Mouse (Mus musculus): Measurements from ENCODE around the gene Nutm1.

Gene Nutm1

GRCm38 (mm10) chr2:112261748-112262653, 2.9 kb upstream of the Nutm1 start, which contains the start of gene Nop10:
Nop10 (plus strand) TSS chr2:112261926.
- peak; percentile 84 to 87 for DNase-seq (ENCODE audit: low spot score in 2 of 2)

- no peak for DNase-seq (ENCODE audit: low spot score in 2 of 2)
Measured at GRCm38 (mm10) chr2:112254675-112255515, 4.2 kb downstream of the Nutm1 start.

GRCm38 (mm10) chr2:112249780-112250453, 9.2 kb downstream of the Nutm1 start:
- DNase-seq (ENCODE audit: low spot score in 2 of 2), result peak in 1 of 2 experiments; percentile 35

- no peak for DNase-seq (ENCODE audit: low spot score in 2 of 2)
Measured at GRCm38 (mm10) chr2:112247323-112247722, 11.8 kb downstream of the Nutm1 start.

- no peak for DNase-seq (ENCODE audit: low spot score in 2 of 2)
Measured at GRCm38 (mm10) chr2:112246193-112246592, 12.9 kb downstream of the Nutm1 start.

GRCm38 (mm10) chr2:112245307-112245706, 13.8 kb downstream of the Nutm1 start:
- no peak for DNase-seq (ENCODE audit: low spot score in 2 of 2)

- DNase-seq (ENCODE audit: low spot score in 2 of 2), result no peak
Measured at GRCm38 (mm10) chr2:112241787-112242186, 17.3 kb downstream of the Nutm1 start.

GRCm38 (mm10) chr2:112239935-112240721, 19.0 kb downstream of the Nutm1 start:
- DNase-seq (ENCODE audit: low spot score in 2 of 2), result no peak

GRCm38 (mm10) chr2:112239212-112239934, 19.7 kb downstream of the Nutm1 start, which contains the start of gene Lpcat4:
Lpcat4 (plus strand) TSS chr2:112239468.
- DNase-seq (ENCODE audit: low spot score in 2 of 2), result peak; percentile 87 to 88

GRCm38 (mm10) chr2:112238006-112238405, 21.1 kb downstream of the Nutm1 start:
- no peak for DNase-seq (ENCODE audit: low spot score in 2 of 2)

GRCm38 (mm10) chr2:112236620-112237019, 22.5 kb downstream of the Nutm1 start:
- no peak for DNase-seq (ENCODE audit: low spot score in 2 of 2)

GRCm38 (mm10) chr2:112232623-112233022, 26.5 kb downstream of the Nutm1 start:
- no peak for DNase-seq (ENCODE audit: low spot score in 2 of 2)

GRCm38 (mm10) chr2:112224356-112224755, 34.7 kb downstream of the Nutm1 start:
- peak; percentile 40 to 61 for DNase-seq (ENCODE audit: low spot score in 2 of 2)

GRCm38 (mm10) chr2:112222607-112223006, 36.5 kb downstream of the Nutm1 start:
- no peak for DNase-seq (ENCODE audit: low spot score in 2 of 2)

- DNase-seq (ENCODE audit: low spot score in 2 of 2), result no peak
Measured at GRCm38 (mm10) chr2:112220880-112221279, 38.2 kb downstream of the Nutm1 start.

- no peak for DNase-seq (ENCODE audit: low spot score in 2 of 2)
Measured at GRCm38 (mm10) chr2:112217614-112218013, 41.5 kb downstream of the Nutm1 start.

GRCm38 (mm10) chr2:112215977-112216376, 43.1 kb downstream of the Nutm1 start:
- no peak for DNase-seq (ENCODE audit: low spot score in 2 of 2)

- DNase-seq (ENCODE audit: low spot score in 2 of 2), result no peak
Measured at GRCm38 (mm10) chr2:112210699-112211098, 48.4 kb downstream of the Nutm1 start.

- DNase-seq (ENCODE audit: low spot score in 2 of 2), result peak; percentile 55 to 58
Measured at GRCm38 (mm10) chr2:112210142-112210541, 48.9 kb downstream of the Nutm1 start.

- DNase-seq (ENCODE audit: low spot score in 2 of 2), result no peak
Measured at GRCm38 (mm10) chr2:112203056-112203455, 56.0 kb downstream of the Nutm1 start.
